Mouse (Mus musculus) kidney, embryonic 15.5 days (tissue): ENCODE data around the gene Wrap73. TPM values are rescaled to one million over a fixed set of nuclear protein-coding genes. Genes with fewer than 3 reads are reported as not detected.
A peak's percentile ranks its signal among the peaks of the same experiment; 100 is the strongest.

Experiments used
- ATAC-seq: fragments of 200-750 bp; cut with Nextera tagmentation; replicated peaks from 2 replicates; pipeline ENCODE4 v1.8.0; 2017; ENCODE audit warnings: moderate TSS enrichment; ENCODE audit not compliant: low FRiP score
- H3K27ac ChIP-seq: fragments of 300-500 bp; sonication (generic); 2 replicates; pipeline ENCODE4 v1.5.1; 2015; ENCODE audit warnings: mild to moderate bottlenecking, inconsistent platforms
- H3K27me3 ChIP-seq: fragments of 300-500 bp; sonication (generic); 2 replicates; pipeline ENCODE4 v1.6.1; 2015; ENCODE audit warnings: inconsistent platforms
- H3K36me3 ChIP-seq: fragments of 300-500 bp; sonication (generic); 2 replicates; pipeline ENCODE4 v1.6.1; 2015; ENCODE audit warnings: inconsistent platforms
- H3K4me1 ChIP-seq: fragments of 300-500 bp; sonication (generic); 2 replicates; pipeline ENCODE4 v1.6.1; 2015; ENCODE audit warnings: inconsistent platforms
- H3K4me2 ChIP-seq: fragments of 300-500 bp; sonication (generic); 2 replicates; pipeline ENCODE4 v1.6.1; 2015; ENCODE audit warnings: moderate library complexity, mild to moderate bottlenecking, inconsistent platforms
- H3K4me3 ChIP-seq: fragments of 300-500 bp; sonication (generic); replicated peaks from 2 replicates; pipeline ENCODE4 v1.5.1; 2015; ENCODE audit warnings: mild to moderate bottlenecking, inconsistent platforms
- H3K9ac ChIP-seq: fragments of 300-500 bp; sonication (generic); 2 replicates; pipeline ENCODE4 v1.6.1; 2015; ENCODE audit warnings: mild to moderate bottlenecking, inconsistent platforms
- H3K9me3 ChIP-seq: fragments of 300-500 bp; sonication (generic); replicated peaks from 2 replicates; pipeline ENCODE4 v1.6.1; 2016; ENCODE audit warnings: inconsistent platforms
- WGBS: fragments of 180-500 bp; shearing (Covaris S2); methylation state at CpG from one replicate; pipeline ENCODE4 v1.1.7; 2015; ENCODE audit warnings: mixed read lengths; 5-methylcytosine and 5-hydroxymethylcytosine counted together
- polyA plus RNA-seq: library from polyadenylated mRNA; unstranded; fragments of >200 nt; fragmentation: Nextera tagmentation; extraction: Ambion mirVana; gene quantifications from 2 replicates; pipeline ENCODE4 v1.2.1, GENCODE M21; 2015

Gene Wrap73
- polyA plus RNA-seq, 1 experiment from 2014 or later = 42.1 TPM

GRCm38 (mm10) chr4:154119208-154119607, 23.0 kb upstream of the Wrap73 start:
- H3K27me3 ChIP-seq = peaks cover 24% of the 10 kb centered on the region; the same call in 1 of the 2 replicates
- H3K4me3 ChIP-seq = no peak overlapping the region
- no peak overlapping the region for H3K27ac ChIP-seq
- no peaks in the 10 kb centered on the region for H3K36me3 ChIP-seq
- no peak for ATAC-seq
- no peaks in the 10 kb centered on the region for H3K4me1 ChIP-seq
- WGBS = 79% methylated on average over 9 of the region's 9 CpGs
- H3K4me2 ChIP-seq = no peak overlapping the region
- H3K9me3 ChIP-seq = no peaks in the 10 kb centered on the region
- no peak overlapping the region for H3K9ac ChIP-seq

DNA sequence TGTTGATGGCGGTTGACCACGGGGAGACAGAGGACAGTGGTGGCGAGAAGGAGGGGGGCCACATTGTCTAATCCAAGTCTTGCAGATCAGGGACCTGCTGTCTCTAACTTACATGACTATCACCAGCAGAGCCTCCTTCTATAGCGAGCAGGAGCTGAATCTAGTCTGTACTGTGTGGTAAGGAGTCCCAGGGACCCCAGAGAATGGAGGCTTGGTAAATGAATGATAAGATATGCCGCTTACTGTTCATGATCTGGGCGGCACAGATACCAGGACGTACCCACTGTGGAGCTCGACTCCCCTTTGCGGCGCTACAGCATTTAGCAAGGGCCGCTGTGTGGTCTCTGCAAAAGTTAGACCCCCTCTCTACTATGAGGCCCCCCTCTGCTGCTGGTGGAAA, 20.4 kb upstream of the Wrap73 start:
- no peak overlapping the region for H3K4me3 ChIP-seq
- peaks cover 37% of the 10 kb centered on the region; the same call in 1 of the 2 replicates for H3K27me3 ChIP-seq
- H3K4me2 ChIP-seq = no peak overlapping the region
- no peaks in the 10 kb centered on the region for H3K9me3 ChIP-seq
- H3K9ac ChIP-seq = no peak overlapping the region
- H3K27ac ChIP-seq = no peak overlapping the region
- H3K4me1 ChIP-seq = no peaks in the 10 kb centered on the region
- no peaks in the 10 kb centered on the region for H3K36me3 ChIP-seq
- ATAC-seq = no peak; the same call in 1 of the 2 replicates
- WGBS = 84% methylated on average over 11 of the region's 11 CpGs

GRCm38 (mm10) chr4:154122374-154122773, 19.8 kb upstream of the Wrap73 start:
- no peak for ATAC-seq

GRCm38 (mm10) chr4:154123553-154123952, 18.6 kb upstream of the Wrap73 start:
- Histone ChIP-seq H3K27me3 (peaks cover 52% of the 10 kb centered on the region; the same call in 1 of the 2 replicates), H3K36me3 (no peaks in the 10 kb centered on the region), H3K4me3 (no peak overlapping the region), H3K27ac (no peak overlapping the region), H3K9ac (no peak overlapping the region), H3K9me3 (no peaks in the 10 kb centered on the region), H3K4me1 (no peaks in the 10 kb centered on the region), H3K4me2 (no peak overlapping the region)
- no peak for ATAC-seq
- WGBS = 81% methylated on average over 6 of the region's 6 CpGs

More at GRCm38 (mm10) chr4:154122374-154122773, 19.8 kb upstream of the Wrap73 start:
- Histone ChIP-seq H3K27ac (no peak overlapping the region), H3K9me3 (no peaks in the 10 kb centered on the region), H3K9ac (no peak overlapping the region), H3K36me3 (no peaks in the 10 kb centered on the region), H3K27me3 (peaks cover 43% of the 10 kb centered on the region; the same call in 1 of the 2 replicates), H3K4me2 (no peak overlapping the region), H3K4me1 (no peaks in the 10 kb centered on the region), H3K4me3 (no peak overlapping the region)
- 68% methylated on average over 7 of the region's 7 CpGs for WGBS

DNA sequence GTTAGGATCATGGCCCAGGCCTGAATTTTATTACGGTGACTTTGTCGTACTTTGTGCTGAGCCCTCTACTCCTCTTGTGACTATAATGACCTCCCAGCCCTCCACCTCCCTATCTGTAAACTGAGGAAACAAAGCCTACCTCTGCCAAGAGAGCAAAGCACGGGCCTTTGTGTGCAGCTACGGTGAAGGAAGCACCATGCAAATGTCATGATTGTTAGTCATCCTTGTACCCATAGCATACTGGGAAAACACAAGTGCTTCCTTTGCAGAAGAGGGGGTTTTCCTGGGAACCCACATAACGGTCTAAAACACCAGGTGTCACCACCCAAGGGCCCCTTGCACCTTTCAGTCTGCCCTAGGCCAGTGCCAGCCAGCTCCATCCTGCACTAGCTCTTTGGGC, 17.0 kb upstream of the Wrap73 start:
- Histone ChIP-seq H3K27ac (no peak overlapping the region), H3K4me3 (no peak overlapping the region), H3K27me3 (peaks cover 63% of the 10 kb centered on the region), H3K4me1 (no peaks in the 10 kb centered on the region), H3K9me3 (no peaks in the 10 kb centered on the region), H3K4me2 (no peak overlapping the region), H3K9ac (no peak overlapping the region), H3K36me3 (no peaks in the 10 kb centered on the region)
- WGBS = 68% methylated on average over 5 of the region's 5 CpGs
- no peak for ATAC-seq

GRCm38 (mm10) chr4:154127273-154127672, 14.9 kb upstream of the Wrap73 start:
- Histone ChIP-seq H3K27me3 (peaks cover 71% of the 10 kb centered on the region), H3K4me2 (no peak overlapping the region), H3K36me3 (no peaks in the 10 kb centered on the region), H3K4me3 (no peak overlapping the region), H3K4me1 (no peaks in the 10 kb centered on the region), H3K9me3 (no peaks in the 10 kb centered on the region), H3K9ac (no peak overlapping the region), H3K27ac (no peak overlapping the region)
- no peak for ATAC-seq
- 77% methylated on average over 3 of the region's 3 CpGs for WGBS

DNA sequence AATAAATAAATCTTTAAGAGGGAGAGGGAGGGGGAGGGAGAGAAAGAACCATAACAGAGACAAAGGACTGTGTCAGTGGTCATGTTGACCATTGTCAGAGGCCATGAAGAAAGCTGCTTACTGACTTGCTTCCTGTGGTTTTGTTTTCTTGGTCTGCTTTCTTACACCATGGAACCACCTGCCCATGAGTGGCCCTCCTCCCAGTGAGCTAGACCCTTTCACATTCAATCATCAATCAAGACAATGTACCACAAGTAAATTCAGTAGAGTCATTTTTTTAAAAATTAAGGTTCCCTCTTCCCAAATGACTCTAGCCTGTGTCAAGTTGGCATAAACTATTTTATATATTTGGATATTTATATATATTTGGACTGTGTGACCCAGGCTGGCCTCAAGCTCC, 12.2 kb upstream of the Wrap73 start:
- no peak overlapping the region for H3K9ac ChIP-seq
- no peak overlapping the region for H3K4me3 ChIP-seq
- no peak overlapping the region for H3K4me2 ChIP-seq
- H3K9me3 ChIP-seq = no peaks in the 10 kb centered on the region
- H3K4me1 ChIP-seq = 0 out of 2 replicates have a peak, but pooled peaks cover 4% of the 10 kb centered on the region
- ATAC-seq = no peak
- H3K36me3 ChIP-seq = no peaks in the 10 kb centered on the region
- peaks cover 68% of the 10 kb centered on the region for H3K27me3 ChIP-seq
- no peak overlapping the region for H3K27ac ChIP-seq

- no peak for ATAC-seq
- 0 out of 2 replicates have a peak, but pooled peaks cover 4% of the 10 kb centered on the region for H3K4me1 ChIP-seq
- no peaks in the 10 kb centered on the region for H3K9me3 ChIP-seq
- no peak overlapping the region for H3K4me3 ChIP-seq
- H3K27ac ChIP-seq = no peak overlapping the region
- no peaks in the 10 kb centered on the region for H3K36me3 ChIP-seq
- no peak overlapping the region for H3K9ac ChIP-seq
- H3K27me3 ChIP-seq = peaks cover 76% of the 10 kb centered on the region
- WGBS = 79% methylated on average over 4 of the region's 4 CpGs
- no peak overlapping the region for H3K4me2 ChIP-seq
These were observed 10.3 kb upstream of the Wrap73 start for GRCm38 (mm10) chr4:154131894-154132293.

- Histone ChIP-seq H3K9ac (no peak overlapping the region), H3K4me3 (no peak overlapping the region), H3K36me3 (no peaks in the 10 kb centered on the region), H3K27ac (no peak overlapping the region), H3K27me3 (peaks cover 84% of the 10 kb centered on the region), H3K9me3 (no peaks in the 10 kb centered on the region), H3K4me2 (no peak overlapping the region), H3K4me1 (peaks cover 13% of the 10 kb centered on the region)
- ATAC-seq = no peak
- WGBS = 50% methylated on average over 4 of the region's 4 CpGs
These were observed 7.4 kb upstream of the Wrap73 start for GRCm38 (mm10) chr4:154134803-154135202.

- H3K9ac ChIP-seq = no peak overlapping the region
- WGBS = 63% methylated on average over 5 of the region's 5 CpGs
- H3K4me2 ChIP-seq = no peak overlapping the region
- peaks cover 87% of the 10 kb centered on the region for H3K27me3 ChIP-seq
- H3K4me1 ChIP-seq = peaks cover 33% of the 10 kb centered on the region
- H3K36me3 ChIP-seq = no peaks in the 10 kb centered on the region
- no peak overlapping the region for H3K4me3 ChIP-seq
- H3K9me3 ChIP-seq = no peaks in the 10 kb centered on the region
- no peak for ATAC-seq
- no peak overlapping the region for H3K27ac ChIP-seq
These were observed 5.0 kb upstream of the Wrap73 start for GRCm38 (mm10) chr4:154137139-154137538.

- H3K9ac ChIP-seq = peak overlapping the region; percentile 41
- WGBS = under 1% methylated on average over 54 of the region's 59 CpGs
- peak; percentile 68 for ATAC-seq
- H3K4me2 ChIP-seq = peak overlapping the region; percentile 92
- peaks cover 42% of the 10 kb centered on the region for H3K4me1 ChIP-seq
- no peaks in the 10 kb centered on the region for H3K36me3 ChIP-seq
- H3K27ac ChIP-seq = no peak overlapping the region
- peaks cover 71% of the 10 kb centered on the region for H3K27me3 ChIP-seq
- no peaks in the 10 kb centered on the region for H3K9me3 ChIP-seq
- peak overlapping the region; percentile 74 for H3K4me3 ChIP-seq
These were observed 2.4 kb upstream of the Wrap73 start for GRCm38 (mm10) chr4:154139671-154140181.

DNA sequence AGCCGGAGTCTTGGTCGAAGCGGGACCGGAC, 2.2 kb upstream of the Wrap73 start, which contains the start of gene Trp73:
Gene Trp73, minus strand, starts transcription at position 27 of the 31 bp plus-strand sequence.
- Histone ChIP-seq H3K4me1 (peaks cover 42% of the 10 kb centered on the region), H3K4me3 (peak within 1 kb of the TSS; percentile 74), H3K9ac (peak within 1 kb of the TSS; percentile 41), H3K4me2 (peak within 1 kb of the TSS; percentile 92), H3K36me3 (no peaks in the 10 kb centered on the region), H3K27me3 (peaks cover 69% of the 10 kb centered on the region), H3K27ac (no peak within 1 kb of the TSS), H3K9me3 (no peaks in the 10 kb centered on the region)
- ATAC-seq = no peak
- WGBS = 0% methylated on average over 1 of the region's 4 CpGs

DNA sequence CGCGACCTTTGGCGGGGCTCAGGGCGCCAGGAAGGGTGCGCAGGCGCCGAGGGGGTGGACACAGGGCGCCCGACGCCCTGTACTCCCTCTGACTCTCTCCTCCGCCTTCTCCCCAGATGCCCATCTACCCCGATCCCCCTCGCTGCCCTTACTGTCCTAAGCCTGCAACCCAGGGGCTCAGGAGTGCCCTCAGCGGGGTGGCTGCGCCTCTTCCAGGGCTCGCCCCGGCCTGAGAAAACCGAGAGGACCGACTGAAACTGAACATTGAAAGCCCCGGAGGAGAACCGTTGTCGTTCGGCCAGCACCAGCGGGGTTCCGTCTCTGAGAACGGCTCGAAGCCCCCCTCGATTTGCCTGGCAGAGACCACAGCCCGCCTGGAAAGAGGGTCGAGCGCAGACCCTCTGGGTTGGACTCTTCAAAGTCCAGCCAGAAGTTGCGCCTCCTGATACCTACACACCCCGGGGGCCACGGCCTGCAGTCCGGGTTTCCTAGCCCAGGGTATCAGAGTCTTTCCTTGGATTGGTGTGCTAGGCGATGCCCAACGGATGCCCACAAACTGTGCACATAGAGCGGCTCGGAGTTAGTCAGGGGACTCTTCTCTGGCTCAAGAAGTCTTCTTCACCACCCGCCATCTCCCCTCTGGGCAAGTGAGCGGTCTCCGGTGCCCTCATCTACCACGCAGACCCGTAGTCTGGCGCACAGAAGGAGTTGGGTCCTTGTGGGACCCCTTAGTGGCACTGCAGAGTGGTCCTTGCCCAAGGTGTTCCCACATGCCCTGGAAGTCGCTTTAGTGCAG, 1.8 kb upstream of the Wrap73 start:
- Histone ChIP-seq H3K36me3 (no peaks in the 10 kb centered on the region), H3K4me3 (peak overlapping the region; percentile 74), H3K4me1 (peaks cover 42% of the 10 kb centered on the region), H3K9ac (peak overlapping the region; percentile 41), H3K4me2 (peak overlapping the region; percentile 92), H3K9me3 (no peaks in the 10 kb centered on the region), H3K27me3 (peaks cover 65% of the 10 kb centered on the region), H3K27ac (no peak overlapping the region)
- ATAC-seq = peak; percentile 12; the same call in 1 of the 2 replicates
- WGBS = 1% methylated on average over 37 of the region's 46 CpGs
